Mouse (Mus musculus) yolk sac, embryonic 10.5 days (tissue): ENCODE measurements around the gene Xcr1.

Source experiments
- DNase-seq: peaks from one replicate; pipeline ENCODE4 v3.0.0-alpha.2; 2017; ENCODE audit warnings: low spot score

The Xcr1 gene

DNA sequence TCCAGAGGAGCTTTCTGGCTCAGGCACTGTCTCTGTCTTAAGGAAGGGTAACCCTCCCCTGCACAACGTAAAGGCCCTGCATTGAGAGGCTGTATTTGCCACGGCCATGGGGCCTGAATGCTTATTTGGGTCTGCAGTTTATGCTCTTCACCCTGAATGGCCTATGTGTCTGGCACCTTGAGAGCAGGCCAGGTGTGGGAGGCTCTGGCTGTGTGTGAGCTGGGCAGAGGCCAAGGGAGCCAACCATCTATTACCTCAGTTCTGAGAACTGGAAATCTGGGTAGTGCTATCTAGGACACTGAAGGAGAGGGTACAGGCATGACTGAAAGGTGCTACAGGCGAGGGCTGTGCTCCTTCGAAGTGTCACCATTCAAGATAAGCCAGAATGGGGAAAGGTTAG, 47.0 kb downstream of the Xcr1 start:
- DNase-seq: no peak

DNA sequence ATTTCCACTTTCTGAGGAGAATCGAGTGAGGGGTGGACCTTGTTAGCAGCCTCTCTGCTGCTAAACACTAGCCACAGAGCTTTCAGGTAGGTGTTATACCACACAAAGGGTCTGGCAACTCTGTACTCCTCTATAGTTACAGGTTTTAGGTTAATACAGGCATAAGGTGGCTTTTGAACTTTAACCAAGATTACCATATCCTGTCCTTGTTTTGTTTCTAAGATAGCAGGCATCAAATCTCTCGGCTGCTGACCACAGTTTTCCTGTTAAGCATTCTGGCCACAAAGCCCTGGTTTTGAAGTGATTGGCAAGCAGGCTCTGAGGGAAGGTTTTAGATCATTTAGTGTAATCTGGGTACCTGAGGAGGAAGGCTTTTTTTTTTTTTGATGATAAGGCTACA, 47.5 kb downstream of the Xcr1 start:
- DNase-seq: no peak

- DNase-seq: no peak
Measured at GRCm38 (mm10) chr9:123811831-123812230, 50.0 kb downstream of the Xcr1 start.

GRCm38 (mm10) chr9:123808583-123808982, 53.2 kb downstream of the Xcr1 start:
- no peak for DNase-seq

GRCm38 (mm10) chr9:123806267-123806666, 55.6 kb downstream of the Xcr1 start, which contains the start of gene Cxcr6:
TSS of gene Cxcr6 (plus strand) at chr9:123806475.
- DNase-seq: no peak

DNA sequence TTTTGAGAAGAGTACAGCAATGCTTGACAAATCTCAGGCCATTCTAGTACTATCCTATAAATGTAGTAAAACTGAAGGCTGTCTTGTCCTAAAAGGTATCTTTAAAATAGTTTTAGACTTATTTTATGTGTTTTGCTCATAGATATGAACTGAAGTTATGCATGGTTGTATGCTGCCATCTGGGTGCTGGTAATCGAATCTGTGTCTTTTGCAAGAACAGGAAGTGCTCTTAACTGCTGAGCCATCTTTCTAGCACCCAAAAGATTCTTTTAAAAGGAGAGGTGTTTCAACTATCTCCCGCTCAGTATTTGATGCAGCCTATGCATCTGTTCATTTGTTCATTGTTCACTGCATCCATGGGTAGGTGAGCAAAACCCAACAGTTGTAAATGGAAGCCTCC, 56.6 kb downstream of the Xcr1 start:
- no peak for DNase-seq

DNA sequence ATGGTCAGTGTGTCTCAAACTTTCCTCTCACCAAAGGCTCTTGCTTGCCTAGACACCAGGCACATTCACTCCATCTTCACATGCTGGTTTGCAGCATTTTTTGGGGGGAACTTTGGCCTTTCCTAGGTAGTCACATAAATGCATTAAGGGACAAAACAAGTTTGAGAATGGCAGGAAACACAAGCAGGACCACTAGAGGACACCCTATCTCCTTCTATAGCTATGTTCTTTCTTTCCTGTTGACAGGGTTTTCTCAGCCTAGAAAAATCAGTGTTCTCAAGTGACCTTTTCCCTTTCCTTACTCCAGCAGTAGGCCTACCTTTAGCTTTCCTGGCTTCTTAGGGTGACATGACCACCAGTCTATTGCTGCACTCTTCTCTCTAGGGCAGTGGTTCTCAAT, 58.9 kb downstream of the Xcr1 start:
- no peak for DNase-seq

DNA sequence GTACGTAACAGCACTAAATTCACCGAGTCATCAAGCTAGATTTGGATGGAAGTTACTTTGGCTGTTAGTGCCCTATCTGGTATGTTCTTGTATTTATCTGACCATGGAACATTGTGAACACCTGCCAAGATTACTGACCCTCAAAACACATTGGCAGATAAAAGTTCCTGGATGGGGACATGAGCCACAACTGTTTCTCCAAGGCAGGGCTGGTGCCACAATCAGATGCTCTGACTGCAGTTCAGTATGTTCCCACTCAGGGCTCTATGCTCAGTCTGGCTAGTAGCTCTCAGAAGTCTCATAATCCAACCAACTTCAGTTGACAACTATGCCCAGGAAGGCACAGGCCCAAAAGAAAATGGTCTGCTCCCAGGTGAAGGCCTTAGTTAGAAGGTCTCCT, 59.4 kb downstream of the Xcr1 start:
- DNase-seq: no peak
